Mouse (Mus musculus) lung, postnatal 0 days (tissue): ENCODE data around the gene Gm28048.

Experiments used
- CTCF ChIP-seq: IDR thresholded peaks from 2 replicates; pipeline ENCODE4 v1.5.1; 2016; ENCODE audit warnings: antibody characterized with exemption, mild to moderate bottlenecking
- EP300 ChIP-seq: IDR thresholded peaks from 2 replicates; pipeline ENCODE4 v1.6.1; 2016; ENCODE audit warnings: antibody characterized with exemption, mild to moderate bottlenecking, control low read depth

GRCm38 (mm10) chr11:23023155-23023554, 41.3 kb upstream of the Gm28048 start:
- TF ChIP-seq CTCF (no peak), EP300 (no peak)
